8 mouse cellular contexts compared by ENCODE assay signal in the genomic region with DNA sequence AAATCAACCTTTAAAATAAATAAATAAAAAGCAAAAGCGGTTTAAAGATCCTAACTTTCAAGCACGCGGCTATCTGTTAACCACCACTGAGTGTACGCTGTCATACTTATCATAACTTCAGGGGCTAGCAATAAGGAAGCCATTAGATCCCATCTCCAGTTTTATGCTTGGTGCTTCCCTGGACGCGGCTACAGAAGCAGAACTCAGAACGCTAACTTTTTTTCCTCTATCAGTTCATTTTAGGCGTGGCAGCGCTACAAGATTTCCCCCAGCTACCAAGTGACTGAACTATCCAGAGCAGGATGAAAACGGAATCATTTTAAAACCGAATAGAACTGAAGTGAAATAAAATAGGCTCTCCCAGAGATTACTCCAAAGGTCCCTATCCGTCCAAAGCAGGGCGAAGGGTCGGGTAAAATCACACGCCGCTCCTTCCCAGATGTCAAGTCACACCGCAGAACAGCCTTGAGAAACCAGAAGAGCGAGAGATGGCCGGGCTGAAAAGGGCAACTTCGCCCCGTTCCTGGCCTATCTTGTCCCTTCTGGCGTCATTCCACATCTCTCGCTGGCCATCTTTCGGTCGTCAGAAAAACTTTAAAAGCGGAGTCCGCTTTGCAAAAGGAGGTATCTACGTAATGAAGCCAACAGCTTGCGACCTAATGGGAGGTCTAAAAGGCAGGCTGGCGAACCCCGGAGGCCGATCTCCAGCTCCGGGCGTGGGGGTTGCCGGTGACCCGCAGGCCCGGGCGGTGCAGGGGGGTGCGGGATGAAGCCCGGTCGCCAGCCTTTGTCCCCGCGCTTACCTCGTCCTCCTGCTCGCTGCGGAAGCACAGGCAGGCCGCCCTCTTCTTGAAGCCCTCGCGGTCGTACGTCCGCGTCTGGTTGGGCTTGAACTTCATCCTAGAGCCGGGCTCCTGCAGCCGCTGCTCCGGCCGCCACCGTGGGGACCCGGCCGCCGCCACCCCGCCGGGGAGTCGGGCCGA. TPM values are rescaled to one million over a fixed set of nuclear protein-coding genes. Genes with fewer than 3 reads are reported as not detected.
A peak's percentile ranks its signal among the peaks of the same experiment; 100 is the strongest.
DNase-seq lines count a peak whose midpoint lies in the region; ATAC-seq and TF ChIP-seq lines count a peak whose summit lies in the region.

No protein-coding gene starts in this region.

- H3K9me3 ChIP-seq in lung, embryonic 16.5 days (ENCODE audit: control insufficient read depth, low read length) = no peaks in the 10 kb centered on the region
- H3K9me3 ChIP-seq in neural tube, embryonic 15.5 days (replicated peaks) = no peaks in the 10 kb centered on the region

- peak; percentile 51 for ATAC-seq in lung, embryonic 16.5 days (ENCODE audit: low read depth)
- peak; percentile 68 for ATAC-seq in neural tube, embryonic 15.5 days (ENCODE audit: low FRiP score)

- no peaks in the 10 kb centered on the region for H3K36me3 ChIP-seq in kidney, adult 2 months (ENCODE audit: control insufficient read depth, insufficient read depth, low read length)
- H3K36me3 ChIP-seq in lung, embryonic 16.5 days (ENCODE audit: control insufficient read depth, insufficient read depth, low read length) = no peaks in the 10 kb centered on the region
- H3K36me3 ChIP-seq in neural tube, embryonic 15.5 days = no peaks in the 10 kb centered on the region
- H3K36me3 ChIP-seq in thymus, adult 2 months (ENCODE audit: control insufficient read depth, insufficient read depth, low read length) = no peaks in the 10 kb centered on the region

- H3K4me1 ChIP-seq in kidney, adult 2 months (ENCODE audit: control insufficient read depth, insufficient read depth, low read length) = peaks cover 11% of the 10 kb centered on the region; the same call in 1 of the 2 replicates
- H3K4me1 ChIP-seq in lung, embryonic 16.5 days (replicated peaks; ENCODE audit: control insufficient read depth, insufficient read depth, low read length) = peaks cover 35% of the 10 kb centered on the region
- peaks cover 46% of the 10 kb centered on the region for H3K4me1 ChIP-seq in neural tube, embryonic 15.5 days
- peaks cover 17% of the 10 kb centered on the region for H3K4me1 ChIP-seq in thymus, adult 2 months (replicated peaks; ENCODE audit: control insufficient read depth, insufficient read depth, low read length)

- WGBS in kidney, adult 2 months = under 1% methylated on average over 60 of the region's 65 CpGs
- WGBS in lung, embryonic 16.5 days = under 1% methylated on average over 61 of the region's 65 CpGs
- under 1% methylated on average over 63 of the region's 65 CpGs for WGBS in neural tube, embryonic 15.5 days
- WGBS in thymus, adult 2 months = 1% methylated on average over 65 of the region's 65 CpGs

- H3K27me3 ChIP-seq in kidney, adult 2 months (replicated peaks; ENCODE audit: control insufficient read depth, insufficient read depth, low read length) = no peaks in the 10 kb centered on the region
- H3K27me3 ChIP-seq in lung, embryonic 16.5 days (ENCODE audit: control insufficient read depth, insufficient read depth, low read depth, low read length) = no peaks in the 10 kb centered on the region
- no peaks in the 10 kb centered on the region for H3K27me3 ChIP-seq in neural tube, embryonic 15.5 days (replicated peaks)
- H3K27me3 ChIP-seq in thymus, adult 2 months (ENCODE audit: control insufficient read depth, insufficient read depth, low read length) = no peaks in the 10 kb centered on the region

- H3K9ac ChIP-seq in lung, embryonic 16.5 days (ENCODE audit: low read length) = peak overlapping the region; percentile 94
- peak overlapping the region; percentile 93 for H3K9ac ChIP-seq in neural tube, embryonic 15.5 days (replicated peaks)

- TF ChIP-seq POLR2A in kidney, adult 2 months (IDR thresholded peaks at IDR 0.05; ENCODE audit: low read depth, low read length) = no peak
- TF ChIP-seq POLR2A in thymus, adult 2 months (IDR thresholded peaks at IDR 0.05; ENCODE audit: control insufficient read depth, extremely low read depth, insufficient read depth, low read length, poor library complexity) = no peak

- H3K4me2 ChIP-seq in lung, embryonic 16.5 days (ENCODE audit: low read depth, low read length) = peak overlapping the region; percentile 70
- peak overlapping the region; percentile 84 for H3K4me2 ChIP-seq in neural tube, embryonic 15.5 days

- peak; percentile 57 for DNase-seq in CD4-positive helper T cell, adult 2 months (ENCODE audit: low read depth, low spot score)
- peak; percentile 77 for DNase-seq in adipocyte (ENCODE audit: low spot score)
- DNase-seq in embryo, embryonic 10 days (ENCODE audit: low spot score) = peak; percentile 70
- peak; percentile 55 to 78 for DNase-seq in heart, adult 18-20 months
- DNase-seq in kidney, adult 2 months = peak; percentile 68
- DNase-seq in thymus, adult 2 months = peak; percentile 45

- TF ChIP-seq CTCF in kidney, adult 2 months (conservative IDR thresholded peaks at IDR 0.05; ENCODE audit: insufficient read depth, insufficient read length, low read depth, low read length) = no peak
- TF ChIP-seq CTCF in thymus, adult 2 months (IDR thresholded peaks at IDR 0.05; ENCODE audit: borderline replicate concordance, control insufficient read depth, extremely low read depth, insufficient read depth, low read length, poor library complexity) = no peak

- peak overlapping the region; percentile 91 for H3K27ac ChIP-seq in kidney, adult 2 months (ENCODE audit: insufficient read depth, low read depth, low read length)
- H3K27ac ChIP-seq in lung, embryonic 16.5 days (ENCODE audit: low read length) = peak overlapping the region; percentile 77
- peak overlapping the region; percentile 92 for H3K27ac ChIP-seq in neural tube, embryonic 15.5 days (replicated peaks)
- no peak overlapping the region for H3K27ac ChIP-seq in thymus, adult 2 months (ENCODE audit: control insufficient read depth, insufficient read depth, low read length)

- H3K4me3 ChIP-seq in kidney, adult 2 months (ENCODE audit: insufficient read depth, low read depth, low read length) = peak overlapping the region; percentile 63
- H3K4me3 ChIP-seq in lung, embryonic 16.5 days (ENCODE audit: low read length) = peak overlapping the region; percentile 89
- peak overlapping the region; percentile 69 for H3K4me3 ChIP-seq in neural tube, embryonic 15.5 days (replicated peaks)
- peak overlapping the region; percentile 69 for H3K4me3 ChIP-seq in thymus, adult 2 months (ENCODE audit: control insufficient read depth, insufficient read depth, low read length)

RNA-seq across cellular contexts. Expression of gene Nudt4, which starts 0.8 kb away (rescaled TPM):
- 100 to 1,000 TPM; 308 to 356 TPM for total RNA-seq in heart, adult 18-20 months (2021)
- 88.6 and 92.7 TPM in 2 replicates for polyA plus RNA-seq in kidney, adult 2 months (2012; rRNA removed)
- polyA plus RNA-seq in lung, embryonic 16.5 days (2015; fragmentation: Nextera tagmentation; extraction: Ambion mirVana) = 55.1 and 59.3 TPM in 2 replicates
- polyA plus RNA-seq in neural tube, embryonic 15.5 days (2015; fragmentation: Nextera tagmentation; extraction: Ambion mirVana) = 73.5 and 75.5 TPM in 2 replicates
- polyA plus RNA-seq in thymus, adult 2 months (2012; rRNA removed) = 15.9 and 20.5 TPM in 2 replicates

RNA-seq across cellular contexts. Expression of gene Ube2n, which starts 48.2 kb away (rescaled TPM):
- 10 to 100 TPM; 86.6 to 91.4 TPM for total RNA-seq in heart, adult 18-20 months (2021)
- 41.7 and 53.2 TPM in 2 replicates for polyA plus RNA-seq in kidney, adult 2 months (2012; rRNA removed)
- polyA plus RNA-seq in lung, embryonic 16.5 days (2015; fragmentation: Nextera tagmentation; extraction: Ambion mirVana) = 355 and 360 TPM in 2 replicates
- polyA plus RNA-seq in neural tube, embryonic 15.5 days (2015; fragmentation: Nextera tagmentation; extraction: Ambion mirVana) = 358 and 359 TPM in 2 replicates
- 63.5 and 65.8 TPM in 2 replicates for polyA plus RNA-seq in thymus, adult 2 months (2012; rRNA removed)
